Mouse (Mus musculus): ENCODE measurements at regions not wholly inside any gene's neighbourhood (a gene's known extent, or its start where the extent isn't known, plus 50 kb on each side); places are given as distances from the start of the nearest gene placed in this dataset.

GRCm38 (mm10) chr9:69705942-69706341, 54.8 kb downstream of the Foxb1 start:
- no peak for TF ChIP-seq TAL1 (conservative IDR thresholded peaks at IDR 0.05; ENCODE audit: low read depth, low read length)
- no peak for TF ChIP-seq CTCF (IDR thresholded peaks at IDR 0.05; ENCODE audit: low read depth, low read length)

All from G1E (cell line).